ENCODE assay signal across 13 mouse cellular contexts in genomic region chr10:120399846-120400510, GRCm38 (mm10).
DNase-seq lines count a peak whose midpoint lies in the region; ATAC-seq lines count a peak whose summit lies in the region.
"Had no signal": no experiment of that assay in that cellular context is flagged by ENCODE, and none has a peak within 500 bp of the region (broad histone marks: within the 10 kb centered on the region; RNA-seq: fewer than 3 reads in every experiment).

No protein-coding gene starts in this region.

- no peak overlapping the region for H3K4me2 ChIP-seq in forebrain, embryonic 12.5 days
- H3K4me2 ChIP-seq in forebrain, embryonic 13.5 days: no peak overlapping the region
- no peak overlapping the region for H3K4me2 ChIP-seq in kidney, embryonic 16.5 days (replicated peaks; ENCODE audit: low read depth, low read length)
- H3K4me2 ChIP-seq in embryonic facial prominence, embryonic 15.5 days (replicated peaks): no peak overlapping the region
- no peak overlapping the region for H3K4me2 ChIP-seq in stomach, embryonic 15.5 days
- H3K4me2 ChIP-seq in midbrain, embryonic 13.5 days (replicated peaks): no peak overlapping the region
- H3K4me2 ChIP-seq: liver, embryonic 15.5 days had no signal

- ATAC-seq in forebrain, embryonic 12.5 days (ENCODE audit: low FRiP score): no peak
- ATAC-seq in forebrain, embryonic 13.5 days: no peak
- ATAC-seq in kidney, embryonic 16.5 days (ENCODE audit: low FRiP score, low TSS enrichment): no peak
- no peak for ATAC-seq in embryonic facial prominence, embryonic 15.5 days (ENCODE audit: insufficient number of reproducible peaks, low FRiP score, low TSS enrichment, low read depth)
- no peak for ATAC-seq in stomach, embryonic 15.5 days (ENCODE audit: insufficient read depth, low FRiP score, low read depth)
- no peak for ATAC-seq in midbrain, embryonic 13.5 days
- ATAC-seq: activated CD4-positive, CD25-positive, alpha-beta regulatory T cell, adult 4 months; hindbrain, embryonic 16.5 days had no signal

- 65% methylated on average over 9 of the region's 9 CpGs for WGBS in forebrain, embryonic 12.5 days
- WGBS in forebrain, embryonic 13.5 days: 71% methylated on average over 9 of the region's 9 CpGs
- WGBS in kidney, embryonic 16.5 days: 36% methylated on average over 9 of the region's 9 CpGs
- WGBS in embryonic facial prominence, embryonic 15.5 days: 28% methylated on average over 9 of the region's 9 CpGs
- 33% methylated on average over 9 of the region's 9 CpGs for WGBS in stomach, embryonic 15.5 days
- WGBS in midbrain, embryonic 13.5 days: 82% methylated on average over 9 of the region's 9 CpGs

- no peaks in the 10 kb centered on the region for H3K27me3 ChIP-seq in forebrain, embryonic 12.5 days
- H3K27me3 ChIP-seq in forebrain, embryonic 13.5 days: no peaks in the 10 kb centered on the region
- no peaks in the 10 kb centered on the region for H3K27me3 ChIP-seq in kidney, embryonic 16.5 days (ENCODE audit: insufficient read depth, low read length)
- no peaks in the 10 kb centered on the region for H3K27me3 ChIP-seq in embryonic facial prominence, embryonic 15.5 days
- H3K27me3 ChIP-seq in stomach, embryonic 15.5 days (replicated peaks): no peaks in the 10 kb centered on the region
- H3K27me3 ChIP-seq in midbrain, embryonic 13.5 days: no peaks in the 10 kb centered on the region
- H3K27me3 ChIP-seq: liver, embryonic 15.5 days had no signal

- DNase-seq in kidney, adult 9 months: no peak
- no peak for DNase-seq in thymus, postnatal 36 days
- DNase-seq: B cell, adult 2 months had no signal

- H3K27ac ChIP-seq in forebrain, embryonic 12.5 days: peak overlapping the region; percentile 14; the same call in 1 of the 2 replicates
- H3K27ac ChIP-seq in forebrain, embryonic 13.5 days: no peak overlapping the region
- H3K27ac ChIP-seq in kidney, embryonic 16.5 days (ENCODE audit: low read length): peak overlapping the region; percentile 78
- H3K27ac ChIP-seq in embryonic facial prominence, embryonic 15.5 days (replicated peaks): peak overlapping the region; percentile 71
- H3K27ac ChIP-seq in stomach, embryonic 15.5 days: peak overlapping the region; percentile 62
- H3K27ac ChIP-seq in midbrain, embryonic 13.5 days: no peak overlapping the region
- H3K27ac ChIP-seq: liver, embryonic 15.5 days had no signal

- H3K9me3 ChIP-seq in forebrain, embryonic 12.5 days: no peaks in the 10 kb centered on the region
- H3K9me3 ChIP-seq in forebrain, embryonic 13.5 days (replicated peaks): no peaks in the 10 kb centered on the region
- no peaks in the 10 kb centered on the region for H3K9me3 ChIP-seq in kidney, embryonic 16.5 days (ENCODE audit: low read length)
- no peaks in the 10 kb centered on the region for H3K9me3 ChIP-seq in embryonic facial prominence, embryonic 15.5 days (replicated peaks)
- no peaks in the 10 kb centered on the region for H3K9me3 ChIP-seq in stomach, embryonic 15.5 days
- no peaks in the 10 kb centered on the region for H3K9me3 ChIP-seq in midbrain, embryonic 13.5 days
- H3K9me3 ChIP-seq: liver, embryonic 15.5 days had no signal

- no peak overlapping the region for H3K9ac ChIP-seq in forebrain, embryonic 12.5 days
- H3K9ac ChIP-seq in forebrain, embryonic 13.5 days: no peak overlapping the region
- H3K9ac ChIP-seq in kidney, embryonic 16.5 days (replicated peaks; ENCODE audit: low read length): peak overlapping the region; percentile 20; the same call in 1 of the 2 replicates
- no peak overlapping the region for H3K9ac ChIP-seq in embryonic facial prominence, embryonic 15.5 days
- H3K9ac ChIP-seq in stomach, embryonic 15.5 days: no peak overlapping the region
- H3K9ac ChIP-seq in midbrain, embryonic 13.5 days (replicated peaks): no peak overlapping the region
- H3K9ac ChIP-seq: liver, embryonic 15.5 days had no signal

- no peak overlapping the region for H3K4me3 ChIP-seq in forebrain, embryonic 12.5 days (replicated peaks)
- no peak overlapping the region for H3K4me3 ChIP-seq in forebrain, embryonic 13.5 days
- no peak overlapping the region for H3K4me3 ChIP-seq in kidney, embryonic 16.5 days (ENCODE audit: low read length)
- H3K4me3 ChIP-seq in embryonic facial prominence, embryonic 15.5 days (replicated peaks): no peak overlapping the region
- H3K4me3 ChIP-seq in stomach, embryonic 15.5 days (replicated peaks): no peak overlapping the region
- no peak overlapping the region for H3K4me3 ChIP-seq in midbrain, embryonic 13.5 days (replicated peaks)
- H3K4me3 ChIP-seq: liver, embryonic 15.5 days; myocyte had no signal

- H3K36me3 ChIP-seq in forebrain, embryonic 12.5 days (replicated peaks): peaks cover 6% of the 10 kb centered on the region; the same call in 1 of the 2 replicates
- no peaks in the 10 kb centered on the region for H3K36me3 ChIP-seq in forebrain, embryonic 13.5 days (ENCODE audit: poor library complexity, severe bottlenecking)
- no peaks in the 10 kb centered on the region; the same call in 1 of the 2 replicates for H3K36me3 ChIP-seq in kidney, embryonic 16.5 days (ENCODE audit: insufficient read depth, low read length)
- no peaks in the 10 kb centered on the region for H3K36me3 ChIP-seq in embryonic facial prominence, embryonic 15.5 days
- no peaks in the 10 kb centered on the region for H3K36me3 ChIP-seq in stomach, embryonic 15.5 days
- H3K36me3 ChIP-seq in midbrain, embryonic 13.5 days: no peaks in the 10 kb centered on the region
- H3K36me3 ChIP-seq: liver, embryonic 15.5 days had no signal

- peaks cover 24% of the 10 kb centered on the region for H3K4me1 ChIP-seq in forebrain, embryonic 12.5 days
- H3K4me1 ChIP-seq in forebrain, embryonic 13.5 days: peaks cover 71% of the 10 kb centered on the region
- peaks cover 51% of the 10 kb centered on the region for H3K4me1 ChIP-seq in kidney, embryonic 16.5 days (ENCODE audit: insufficient read depth, low read length)
- peaks cover 54% of the 10 kb centered on the region for H3K4me1 ChIP-seq in embryonic facial prominence, embryonic 15.5 days
- peaks cover 22% of the 10 kb centered on the region for H3K4me1 ChIP-seq in stomach, embryonic 15.5 days
- H3K4me1 ChIP-seq in midbrain, embryonic 13.5 days (replicated peaks): peaks cover 12% of the 10 kb centered on the region; the same call in 1 of the 2 replicates
- H3K4me1 ChIP-seq: liver, embryonic 15.5 days had no signal

Comparison
In these comparisons a context has a peak if more than half of its experiments do, and no peak if none do; other contexts are left out.
1. H3K27ac ChIP-seq: peak in forebrain, embryonic 12.5 days (single experiment), kidney, embryonic 16.5 days (single experiment), embryonic facial prominence, embryonic 15.5 days (single experiment) and stomach, embryonic 15.5 days (single experiment); none in forebrain, embryonic 13.5 days (single experiment) and midbrain, embryonic 13.5 days (single experiment).